Mouse (Mus musculus): ENCODE data around the gene Ulk1. TPM values are rescaled to one million over a fixed set of nuclear protein-coding genes. Genes with fewer than 3 reads are reported as not detected.

Gene Ulk1
- 45.4 and 47.5 TPM in 2 replicates for polyA plus RNA-seq (2015; fragmentation: Nextera tagmentation; extraction: Ambion mirVana)

- peak within 1 kb of the TSS; percentile 90 for H3K27ac ChIP-seq (ENCODE audit: low read length)
- H3K9me3 ChIP-seq (ENCODE audit: control insufficient read depth, low read length): no peaks in the 10 kb centered on the region
- no peaks in the 10 kb centered on the region for H3K27me3 ChIP-seq (replicated peaks; ENCODE audit: control insufficient read depth, insufficient read depth, low read length)
- no peaks in the 10 kb centered on the region for H3K36me3 ChIP-seq (ENCODE audit: control insufficient read depth, insufficient read depth)
- ATAC-seq: peak; percentile 96
- peak within 1 kb of the TSS; percentile 97 for H3K4me2 ChIP-seq (ENCODE audit: low read length)
- peak within 1 kb of the TSS; percentile 86 for H3K4me3 ChIP-seq (replicated peaks; ENCODE audit: low read length)
- peak within 1 kb of the TSS; percentile 93 for H3K9ac ChIP-seq (replicated peaks; ENCODE audit: low read depth, low read length)
- peaks cover 39% of the 10 kb centered on the region for H3K4me1 ChIP-seq (replicated peaks; ENCODE audit: control insufficient read depth, insufficient read depth, low read length)
- under 1% methylated on average over 75 of the region's 80 CpGs for WGBS
Measured at GRCm38 (mm10) chr5:110809667-110810325, at the start of gene Ulk1. TSS of gene Ulk1 (minus strand) at chr5:110810097.

GRCm38 (mm10) chr5:110859013-110859650, 49.2 kb upstream of the Ulk1 start:
- H3K27me3 ChIP-seq (replicated peaks; ENCODE audit: control insufficient read depth, insufficient read depth, low read length): no peaks in the 10 kb centered on the region
- H3K36me3 ChIP-seq (ENCODE audit: control insufficient read depth, insufficient read depth): no peaks in the 10 kb centered on the region
- peaks cover 8% of the 10 kb centered on the region for H3K4me1 ChIP-seq (replicated peaks; ENCODE audit: control insufficient read depth, insufficient read depth, low read length)
- H3K4me3 ChIP-seq (replicated peaks; ENCODE audit: low read length): no peak overlapping the region
- no peak overlapping the region for H3K9ac ChIP-seq (replicated peaks; ENCODE audit: low read depth, low read length)
- peak; percentile 45; the same call in 1 of the 2 replicates for ATAC-seq
- WGBS: 36% methylated on average over 13 of the region's 13 CpGs
- H3K27ac ChIP-seq (ENCODE audit: low read length): peak overlapping the region; percentile 54
- no peaks in the 10 kb centered on the region for H3K9me3 ChIP-seq (ENCODE audit: control insufficient read depth, low read length)
- peak overlapping the region; percentile 25 for H3K4me2 ChIP-seq (ENCODE audit: low read length)

GRCm38 (mm10) chr5:110857091-110857490, 47.2 kb upstream of the Ulk1 start:
- no peak overlapping the region for H3K4me3 ChIP-seq (replicated peaks; ENCODE audit: low read length)
- no peaks in the 10 kb centered on the region for H3K27me3 ChIP-seq (replicated peaks; ENCODE audit: control insufficient read depth, insufficient read depth, low read length)
- H3K4me1 ChIP-seq (replicated peaks; ENCODE audit: control insufficient read depth, insufficient read depth, low read length): peaks cover 8% of the 10 kb centered on the region
- ATAC-seq: no peak
- no peaks in the 10 kb centered on the region for H3K36me3 ChIP-seq (ENCODE audit: control insufficient read depth, insufficient read depth)
- H3K9ac ChIP-seq (replicated peaks; ENCODE audit: low read depth, low read length): no peak overlapping the region
- H3K9me3 ChIP-seq (ENCODE audit: control insufficient read depth, low read length): no peaks in the 10 kb centered on the region
- no peak overlapping the region for H3K4me2 ChIP-seq (ENCODE audit: low read length)
- H3K27ac ChIP-seq (ENCODE audit: low read length): no peak overlapping the region
- WGBS: 90% methylated on average over 5 of the region's 5 CpGs

DNA sequence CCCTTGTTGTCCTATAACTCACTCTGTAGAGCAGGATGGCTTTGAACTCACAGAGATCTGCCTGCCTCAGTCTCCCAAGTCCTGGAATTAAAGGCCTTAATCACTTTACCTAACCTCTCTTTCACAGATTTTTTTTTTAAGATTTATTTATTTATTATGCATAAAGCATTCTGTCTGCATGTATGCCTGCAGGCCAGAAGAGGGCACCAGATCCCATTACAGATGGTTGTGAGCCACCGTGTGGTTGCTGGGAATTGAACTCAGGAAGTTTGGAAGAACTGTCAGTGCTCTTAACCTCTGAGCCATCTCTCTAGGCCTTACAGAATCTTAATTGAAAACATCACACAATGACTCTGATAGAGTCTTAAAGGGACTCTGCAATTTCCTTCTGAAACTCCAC, 43.1 kb upstream of the Ulk1 start:
- WGBS: 97% methylated on average over 1 of the region's 1 CpGs
- H3K36me3 ChIP-seq (ENCODE audit: control insufficient read depth, insufficient read depth): no peaks in the 10 kb centered on the region
- no peaks in the 10 kb centered on the region for H3K4me1 ChIP-seq (replicated peaks; ENCODE audit: control insufficient read depth, insufficient read depth, low read length)
- no peak overlapping the region for H3K9ac ChIP-seq (replicated peaks; ENCODE audit: low read depth, low read length)
- ATAC-seq: no peak
- H3K4me2 ChIP-seq (ENCODE audit: low read length): no peak overlapping the region
- H3K27ac ChIP-seq (ENCODE audit: low read length): no peak overlapping the region
- no peaks in the 10 kb centered on the region for H3K9me3 ChIP-seq (ENCODE audit: control insufficient read depth, low read length)
- no peak overlapping the region for H3K4me3 ChIP-seq (replicated peaks; ENCODE audit: low read length)
- no peaks in the 10 kb centered on the region for H3K27me3 ChIP-seq (replicated peaks; ENCODE audit: control insufficient read depth, insufficient read depth, low read length)

- 91% methylated on average over 14 of the region's 14 CpGs for WGBS
- no peak overlapping the region for H3K4me3 ChIP-seq (replicated peaks; ENCODE audit: low read length)
- no peak for ATAC-seq
- H3K36me3 ChIP-seq (ENCODE audit: control insufficient read depth, insufficient read depth): no peaks in the 10 kb centered on the region
- H3K4me1 ChIP-seq (replicated peaks; ENCODE audit: control insufficient read depth, insufficient read depth, low read length): peaks cover 12% of the 10 kb centered on the region
- H3K4me2 ChIP-seq (ENCODE audit: low read length): no peak overlapping the region
- H3K9me3 ChIP-seq (ENCODE audit: control insufficient read depth, low read length): no peaks in the 10 kb centered on the region
- no peaks in the 10 kb centered on the region for H3K27me3 ChIP-seq (replicated peaks; ENCODE audit: control insufficient read depth, insufficient read depth, low read length)
- no peak overlapping the region for H3K9ac ChIP-seq (replicated peaks; ENCODE audit: low read depth, low read length)
- no peak overlapping the region for H3K27ac ChIP-seq (ENCODE audit: low read length)
Measured at GRCm38 (mm10) chr5:110841046-110841862, 31.4 kb upstream of the Ulk1 start.

GRCm38 (mm10) chr5:110840465-110840864, 30.6 kb upstream of the Ulk1 start:
- 4% methylated on average over 4 of the region's 4 CpGs for WGBS
- peak overlapping the region; percentile 31; the same call in 1 of the 2 replicates for H3K27ac ChIP-seq (ENCODE audit: low read length)
- H3K4me2 ChIP-seq (ENCODE audit: low read length): peak overlapping the region; percentile 83
- H3K4me3 ChIP-seq (replicated peaks; ENCODE audit: low read length): peak overlapping the region; percentile 83
- H3K4me1 ChIP-seq (replicated peaks; ENCODE audit: control insufficient read depth, insufficient read depth, low read length): peaks cover 12% of the 10 kb centered on the region
- H3K9ac ChIP-seq (replicated peaks; ENCODE audit: low read depth, low read length): peak overlapping the region; percentile 51
- no peak for ATAC-seq
- no peaks in the 10 kb centered on the region for H3K36me3 ChIP-seq (ENCODE audit: control insufficient read depth, insufficient read depth)
- no peaks in the 10 kb centered on the region for H3K27me3 ChIP-seq (replicated peaks; ENCODE audit: control insufficient read depth, insufficient read depth, low read length)
- H3K9me3 ChIP-seq (ENCODE audit: control insufficient read depth, low read length): no peaks in the 10 kb centered on the region

DNA sequence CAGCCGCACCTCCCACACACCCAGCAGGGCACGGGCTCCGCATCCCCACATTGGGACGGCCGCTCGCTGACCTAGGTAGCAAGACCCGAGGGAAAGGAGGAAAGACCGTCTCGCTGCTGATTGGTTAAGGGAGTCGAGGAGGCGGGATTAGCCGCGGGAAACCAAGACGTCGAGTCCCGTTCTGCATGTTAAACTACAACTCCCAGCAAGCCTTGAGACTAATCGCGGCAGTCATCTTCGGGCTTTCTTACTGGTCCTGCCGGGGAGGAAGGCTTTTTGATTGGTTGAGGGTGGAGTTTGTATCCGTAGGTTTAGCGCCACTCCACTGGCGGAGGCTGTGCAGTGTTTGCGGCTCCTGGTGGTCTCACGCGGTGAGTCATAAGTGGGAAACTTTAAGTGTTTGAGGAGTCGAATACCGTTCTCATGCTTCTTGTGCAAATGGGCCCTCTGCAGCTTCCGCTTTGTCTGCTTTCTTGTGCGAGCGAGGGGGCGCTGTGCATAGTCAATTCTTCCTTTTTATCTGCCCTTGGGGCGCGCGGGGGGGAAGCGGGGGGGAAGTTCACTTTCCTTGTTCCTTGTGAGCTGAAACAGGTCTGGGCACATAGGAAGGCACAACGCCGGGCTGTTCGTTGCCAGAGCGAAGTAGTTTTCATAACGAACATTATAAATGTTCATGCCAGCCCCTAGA, 29.9 kb upstream of the Ulk1 start, which contains the start of the genes Hscb and Chek2:
TSS of gene Hscb (minus strand) at position 100 of the 688 bp plus-strand sequence.
TSS of gene Chek2 (plus strand) at position 302 of the 688 bp plus-strand sequence.
- WGBS: under 1% methylated on average over 41 of the region's 41 CpGs

GRCm38 (mm10) chr5:110839038-110839677, 29.3 kb upstream of the Ulk1 start:
- H3K27me3 ChIP-seq (replicated peaks; ENCODE audit: control insufficient read depth, insufficient read depth, low read length): no peaks in the 10 kb centered on the region
- peak overlapping the region; percentile 71 for H3K4me2 ChIP-seq (ENCODE audit: low read length)
- no peaks in the 10 kb centered on the region for H3K9me3 ChIP-seq (ENCODE audit: control insufficient read depth, low read length)
- peak overlapping the region; percentile 83 for H3K4me3 ChIP-seq (replicated peaks; ENCODE audit: low read length)
- 9% methylated on average over 28 of the region's 28 CpGs for WGBS
- H3K4me1 ChIP-seq (replicated peaks; ENCODE audit: control insufficient read depth, insufficient read depth, low read length): peaks cover 12% of the 10 kb centered on the region
- H3K27ac ChIP-seq (ENCODE audit: low read length): peak overlapping the region; percentile 60
- peak overlapping the region; percentile 71 for H3K9ac ChIP-seq (replicated peaks; ENCODE audit: low read depth, low read length)
- ATAC-seq: peak; percentile 76
- no peaks in the 10 kb centered on the region for H3K36me3 ChIP-seq (ENCODE audit: control insufficient read depth, insufficient read depth)

More for the DNA sequence above, 29.9 kb upstream of the Ulk1 start, which contains the start of the genes Hscb and Chek2:
- Histone ChIP-seq H3K4me1 (replicated peaks; ENCODE audit: control insufficient read depth, insufficient read depth, low read length) (peaks cover 12% of the 10 kb centered on the region), H3K36me3 (ENCODE audit: control insufficient read depth, insufficient read depth) (no peaks in the 10 kb centered on the region), H3K9ac (replicated peaks; ENCODE audit: low read depth, low read length) (peak within 1 kb of the TSS; percentile 71), H3K9me3 (ENCODE audit: control insufficient read depth, low read length) (no peaks in the 10 kb centered on the region), H3K27ac (ENCODE audit: low read length) (peak within 1 kb of the TSS; percentile 60), H3K27me3 (replicated peaks; ENCODE audit: control insufficient read depth, insufficient read depth, low read length) (no peaks in the 10 kb centered on the region), H3K4me2 (ENCODE audit: low read length) (peak within 1 kb of the TSS; percentile 83), H3K4me3 (replicated peaks; ENCODE audit: low read length) (peak within 1 kb of the TSS; percentile 83)
- ATAC-seq: peak; percentile 99
